Mouse (Mus musculus) testis, adult 2 months (tissue): ENCODE results near the gene Sars2.

Experiments used
- CTCF ChIP-seq: fragments of 200-500 bp; IDR thresholded peaks from 2 replicates; pipeline ENCODE4 v1.5.1; 2012; ENCODE audit warnings: low read depth, mild to moderate bottlenecking, inconsistent platforms, low read length, moderate library complexity; ENCODE audit not compliant: control insufficient read depth, insufficient read depth, insufficient replicate concordance
- POLR2A ChIP-seq: fragments of 200-500 bp; IDR thresholded peaks from 2 replicates; pipeline ENCODE4 v1.6.1; 2012; ENCODE audit warnings: low read depth, mild to moderate bottlenecking, inconsistent platforms, low read length, moderate library complexity; ENCODE audit not compliant: control insufficient read depth

DNA sequence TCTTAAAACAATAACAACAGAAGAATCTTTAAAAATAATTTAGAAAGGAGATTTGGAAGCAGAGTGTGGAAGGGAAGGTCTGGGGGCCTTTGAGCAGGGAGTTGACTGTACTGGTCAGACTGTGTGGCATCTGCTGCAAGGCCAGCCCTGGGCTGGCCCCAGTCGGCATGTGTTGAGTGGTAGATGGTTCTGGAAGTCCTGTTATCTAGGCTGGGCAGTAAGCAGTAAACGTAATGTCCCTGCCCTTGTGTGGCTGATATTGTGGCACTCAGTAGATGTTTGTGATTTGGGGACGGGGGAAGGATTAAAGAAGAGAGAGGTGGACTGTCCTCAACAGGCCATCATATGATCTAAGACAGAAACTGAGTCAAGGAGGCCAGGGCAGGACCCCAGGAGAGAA, 28.5 kb downstream of the Sars2 start:
- TF ChIP-seq CTCF (no peak), POLR2A (no peak)
